Comparison of ENCODE assay signal across 8 mouse cellular contexts in genomic region chrX:73229288-73229687, GRCm38 (mm10). TPM values are rescaled to one million over a fixed set of nuclear protein-coding genes. Genes with fewer than 3 reads are reported as not detected.
DNase-seq lines count a peak whose midpoint lies in the region; ATAC-seq and TF ChIP-seq lines count a peak whose summit lies in the region.

No protein-coding gene starts in this region.

- 0 out of 2 replicates have a peak overlapping the region, but pooled peaks have one; percentile 42 for H3K9ac ChIP-seq in embryonic facial prominence, embryonic 15.5 days
- H3K9ac ChIP-seq in limb, embryonic 12.5 days (replicated peaks): peak overlapping the region; percentile 65

- peak overlapping the region; percentile 95 for H3K4me3 ChIP-seq in megakaryocyte, embryonic 14.5 days (replicated peaks)
- H3K4me3 ChIP-seq in embryonic facial prominence, embryonic 15.5 days (replicated peaks): peak overlapping the region; percentile 59
- H3K4me3 ChIP-seq in limb, embryonic 12.5 days (replicated peaks): peak overlapping the region; percentile 59
- H3K4me3 ChIP-seq in small intestine, adult 2 months (ENCODE audit: low read depth, low read length): peak overlapping the region; percentile 83

- peaks cover 5% of the 10 kb centered on the region for H3K4me1 ChIP-seq in megakaryocyte, embryonic 14.5 days
- H3K4me1 ChIP-seq in embryonic facial prominence, embryonic 15.5 days: no peaks in the 10 kb centered on the region
- H3K4me1 ChIP-seq in limb, embryonic 12.5 days (replicated peaks): no peaks in the 10 kb centered on the region
- peaks cover 2% of the 10 kb centered on the region; the same call in 1 of the 2 replicates for H3K4me1 ChIP-seq in small intestine, adult 2 months (ENCODE audit: control insufficient read depth, insufficient read depth, insufficient read length, low read length)

- no peak for TF ChIP-seq CTCF in small intestine, adult 2 months (IDR thresholded peaks at IDR 0.05; ENCODE audit: extremely low read depth, insufficient read length, insufficient replicate concordance, low read depth, low read length)

- peak overlapping the region; percentile 80 for H3K4me2 ChIP-seq in embryonic facial prominence, embryonic 15.5 days (replicated peaks)
- H3K4me2 ChIP-seq in limb, embryonic 12.5 days: peak overlapping the region; percentile 81

- 38% methylated on average over 3 of the region's 3 CpGs for WGBS in embryonic facial prominence, embryonic 15.5 days
- WGBS in limb, embryonic 12.5 days: 39% methylated on average over 3 of the region's 3 CpGs
- WGBS in small intestine, adult 2 months: 15% methylated on average over 3 of the region's 3 CpGs

- H3K27ac ChIP-seq in embryonic facial prominence, embryonic 15.5 days (replicated peaks): no peak overlapping the region
- no peak overlapping the region for H3K27ac ChIP-seq in limb, embryonic 12.5 days
- H3K27ac ChIP-seq in small intestine, adult 2 months (ENCODE audit: insufficient read depth, low read depth, low read length): no peak overlapping the region

- no peak for ATAC-seq in megakaryocyte, adult 5-6 weeks (ENCODE audit: poor library complexity, severe bottlenecking)
- ATAC-seq in embryonic facial prominence, embryonic 15.5 days (ENCODE audit: insufficient number of reproducible peaks, low FRiP score, low TSS enrichment, low read depth): no peak
- ATAC-seq in limb, embryonic 12.5 days (ENCODE audit: insufficient number of reproducible peaks, insufficient read depth, low FRiP score, low TSS enrichment, low read depth): no peak

- no peaks in the 10 kb centered on the region for H3K9me3 ChIP-seq in megakaryocyte, embryonic 14.5 days
- H3K9me3 ChIP-seq in embryonic facial prominence, embryonic 15.5 days (replicated peaks): no peaks in the 10 kb centered on the region
- H3K9me3 ChIP-seq in limb, embryonic 12.5 days: no peaks in the 10 kb centered on the region

- no peak for TF ChIP-seq POLR2A in small intestine, adult 2 months (IDR thresholded peaks at IDR 0.05; ENCODE audit: low read depth, low read length)

- DNase-seq in retina, postnatal 1 day: no peak
- no peak for DNase-seq in adrenal gland, postnatal 36 days
- DNase-seq in adrenal gland, adult 8-10 months: no peak

- H3K36me3 ChIP-seq in megakaryocyte, embryonic 14.5 days (replicated peaks; ENCODE audit: low read length): no peaks in the 10 kb centered on the region
- no peaks in the 10 kb centered on the region for H3K36me3 ChIP-seq in embryonic facial prominence, embryonic 15.5 days
- H3K36me3 ChIP-seq in limb, embryonic 12.5 days: no peaks in the 10 kb centered on the region
- no peaks in the 10 kb centered on the region for H3K36me3 ChIP-seq in small intestine, adult 2 months (ENCODE audit: control insufficient read depth, insufficient read depth, low read length)

- peaks cover 15% of the 10 kb centered on the region for H3K27me3 ChIP-seq in megakaryocyte, embryonic 14.5 days (replicated peaks)
- 0 out of 2 replicates have a peak, but pooled peaks cover 6% of the 10 kb centered on the region for H3K27me3 ChIP-seq in embryonic facial prominence, embryonic 15.5 days
- peaks cover 15% of the 10 kb centered on the region for H3K27me3 ChIP-seq in limb, embryonic 12.5 days
- no peaks in the 10 kb centered on the region for H3K27me3 ChIP-seq in small intestine, adult 2 months (ENCODE audit: control insufficient read depth, insufficient read depth, low read length)

RNA-seq across cellular contexts. Expression of gene F8a, which starts 1.2 kb away (rescaled TPM):
- polyA plus RNA-seq in megakaryocyte, embryonic 14.5 days (2012; ENCODE audit: insufficient read depth, low replicate concordance): 18.9 and 42.4 TPM in 2 replicates
- 4.0 and 4.7 TPM in 2 replicates for total RNA-seq in megakaryocyte, adult 5-6 weeks (2015)
- total RNA-seq in megakaryocyte, adult 5-6 weeks (2017): 3.9 and 4.1 TPM in 2 replicates
- 13.3 and 14.6 TPM in 2 replicates for polyA plus RNA-seq in embryonic facial prominence, embryonic 15.5 days (2015; fragmentation: Nextera tagmentation; extraction: Ambion mirVana)
- 11.3 and 11.4 TPM in 2 replicates for polyA plus RNA-seq in limb, embryonic 12.5 days (2016; fragmentation: Nextera tagmentation; extraction: Ambion mirVana)
- polyA plus RNA-seq in small intestine, adult 2 months (2012; rRNA removed): 20.7 and 29.4 TPM in 2 replicates
- 10 to 100 TPM in 1 of 2 experiments, 1 to 10 TPM in 1; 9.0 to 10.1 TPM for total RNA-seq in adrenal gland, postnatal 36 days (2021)
- 10 to 100 TPM in 3 of 4 experiments, 1 to 10 TPM in 1; 9.7 to 11.8 (median 11.6) TPM for total RNA-seq in adrenal gland, adult 8-10 months (2022)

RNA-seq across cellular contexts. Expression of gene Xlr4c, which starts 13.6 kb away (rescaled TPM):
- polyA plus RNA-seq in megakaryocyte, embryonic 14.5 days (2012; ENCODE audit: insufficient read depth, low replicate concordance): 2.7 TPM in 1 of 2 replicates, not detected in the other
- total RNA-seq in megakaryocyte, adult 5-6 weeks (2015): 2.3 and 2.8 TPM in 2 replicates
- 6.5 and 9.3 TPM in 2 replicates for total RNA-seq in megakaryocyte, adult 5-6 weeks (2017)
- 0.58 and 0.75 TPM in 2 replicates for polyA plus RNA-seq in embryonic facial prominence, embryonic 15.5 days (2015; fragmentation: Nextera tagmentation; extraction: Ambion mirVana)
- not detected in 2 replicates for polyA plus RNA-seq in limb, embryonic 12.5 days (2016; fragmentation: Nextera tagmentation; extraction: Ambion mirVana)
- not detected in 2 replicates for polyA plus RNA-seq in small intestine, adult 2 months (2012; rRNA removed)
- total RNA-seq in adrenal gland, postnatal 36 days (2021): under 1 TPM in 1 of 2 experiments, not detected in 1; 0.99 TPM
- 1 to 10 TPM in 2 of 4 experiments, not detected in 2; 1.4 to 5.8 TPM for total RNA-seq in adrenal gland, adult 8-10 months (2022)

RNA-seq across cellular contexts. Expression of gene Xlr4b, which starts 15.2 kb away (rescaled TPM):
- 0.91 TPM in 1 of 2 replicates, not detected in the other for polyA plus RNA-seq in megakaryocyte, embryonic 14.5 days (2012; ENCODE audit: insufficient read depth, low replicate concordance)
- total RNA-seq in megakaryocyte, adult 5-6 weeks (2015): 7.1 and 12.5 TPM in 2 replicates
- 8.4 and 10.8 TPM in 2 replicates for total RNA-seq in megakaryocyte, adult 5-6 weeks (2017)
- 0.70 and 1.0 TPM in 2 replicates for polyA plus RNA-seq in embryonic facial prominence, embryonic 15.5 days (2015; fragmentation: Nextera tagmentation; extraction: Ambion mirVana)
- polyA plus RNA-seq in limb, embryonic 12.5 days (2016; fragmentation: Nextera tagmentation; extraction: Ambion mirVana): 0.67 and 0.73 TPM in 2 replicates
- polyA plus RNA-seq in small intestine, adult 2 months (2012; rRNA removed): not detected in 2 replicates
- under 1 TPM in 1 of 2 experiments, not detected in 1; 0.63 TPM for total RNA-seq in adrenal gland, postnatal 36 days (2021)
- 1 to 10 TPM in 2 of 4 experiments, not detected in 2; 1.9 to 2.6 TPM for total RNA-seq in adrenal gland, adult 8-10 months (2022)

RNA-seq across cellular contexts. Expression of gene Xlr3c, which starts 35.9 kb away (rescaled TPM):
- not detected in 2 replicates for polyA plus RNA-seq in megakaryocyte, embryonic 14.5 days (2012; ENCODE audit: insufficient read depth, low replicate concordance)
- not detected in 2 replicates for total RNA-seq in megakaryocyte, adult 5-6 weeks (2015)
- 0.07 TPM in 1 of 2 replicates, not detected in the other for total RNA-seq in megakaryocyte, adult 5-6 weeks (2017)
- polyA plus RNA-seq in embryonic facial prominence, embryonic 15.5 days (2015; fragmentation: Nextera tagmentation; extraction: Ambion mirVana): not detected in 2 replicates
- polyA plus RNA-seq in limb, embryonic 12.5 days (2016; fragmentation: Nextera tagmentation; extraction: Ambion mirVana): 0.16 and 0.40 TPM in 2 replicates
- not detected in 2 replicates for polyA plus RNA-seq in small intestine, adult 2 months (2012; rRNA removed)
- under 1 TPM in 1 of 2 experiments, not detected in 1; 0.26 TPM for total RNA-seq in adrenal gland, postnatal 36 days (2021)
- not detected for total RNA-seq in adrenal gland, adult 8-10 months (2022)

RNA-seq across cellular contexts. Expression of gene Xlr3b, which starts 37.3 kb away (rescaled TPM):
- 0.17 TPM in 1 of 2 replicates, not detected in the other for polyA plus RNA-seq in megakaryocyte, embryonic 14.5 days (2012; ENCODE audit: insufficient read depth, low replicate concordance)
- 3.9 and 8.3 TPM in 2 replicates for total RNA-seq in megakaryocyte, adult 5-6 weeks (2015)
- total RNA-seq in megakaryocyte, adult 5-6 weeks (2017): 2.9 and 3.3 TPM in 2 replicates
- polyA plus RNA-seq in embryonic facial prominence, embryonic 15.5 days (2015; fragmentation: Nextera tagmentation; extraction: Ambion mirVana): 7.8 and 11.0 TPM in 2 replicates
- 14.4 and 15.3 TPM in 2 replicates for polyA plus RNA-seq in limb, embryonic 12.5 days (2016; fragmentation: Nextera tagmentation; extraction: Ambion mirVana)
- polyA plus RNA-seq in small intestine, adult 2 months (2012; rRNA removed): 0.08 and 0.23 TPM in 2 replicates
- total RNA-seq in adrenal gland, postnatal 36 days (2021): 10 to 100 TPM in 1 of 2 experiments, 1 to 10 TPM in 1; 5.4 to 10.2 TPM
- 10 to 100 TPM in 2 of 4 experiments, 1 to 10 TPM in 2; 2.5 to 34.0 (median 13.8) TPM for total RNA-seq in adrenal gland, adult 8-10 months (2022)
